Mouse (Mus musculus): Measurements from ENCODE around the gene Prkcb.

DNA sequence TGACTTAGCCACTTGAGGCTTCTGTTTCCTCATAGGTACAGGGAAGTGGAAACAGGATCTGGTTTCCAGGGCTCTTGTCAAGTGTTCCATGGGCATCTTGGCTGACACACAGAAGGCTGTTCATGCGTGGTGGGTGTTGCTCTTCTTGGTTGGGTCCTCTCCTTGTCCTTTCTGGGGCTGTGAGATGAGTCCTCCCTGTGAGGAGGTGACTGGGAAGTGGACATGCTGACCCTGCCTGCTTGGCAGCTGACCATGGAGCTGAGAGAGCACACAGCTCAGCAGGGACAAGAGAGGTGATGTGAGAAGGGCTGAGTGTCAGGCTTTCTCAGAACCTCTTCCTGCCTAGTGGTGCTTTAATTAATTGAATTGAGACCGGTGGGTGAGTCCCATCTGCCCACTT lies 10.2 kb downstream of the Prkcb start:
- TF ChIP-seq CTCF (IDR thresholded peaks at IDR 0.05; ENCODE audit: borderline replicate concordance, extremely low read depth, insufficient read depth, insufficient read length) (no peak), POLR2A (IDR thresholded peaks at IDR 0.05; ENCODE audit: borderline replicate concordance, extremely low read depth, insufficient read depth, insufficient read length, poor library complexity, severe bottlenecking) (no peak)
